Mouse (Mus musculus) liver, adult 2 months (tissue): ENCODE measurements around the gene Aip. TPM values are rescaled to one million over a fixed set of nuclear protein-coding genes. Genes with fewer than 3 reads are reported as not detected.

ENCODE experiments used
- DNase-seq: peaks from one replicate; pipeline ENCODE4 v3.0.0-alpha.2; 2011; ENCODE audit warnings: low read depth, low spot score; ENCODE audit errors: extremely low read depth
- H3K27ac ChIP-seq: fragments of 200-500 bp; replicated peaks from 2 replicates; pipeline ENCODE4 v1.5.1; 2012; ENCODE audit warnings: low read depth, mild to moderate bottlenecking, control low read depth, inconsistent platforms, low read length; ENCODE audit not compliant: insufficient read depth
- H3K27me3 ChIP-seq: fragments of 200-500 bp; 2 replicates; pipeline ENCODE4 v1.6.1; 2012; ENCODE audit warnings: mild to moderate bottlenecking, moderate library complexity, low read length, inconsistent platforms; ENCODE audit not compliant: control insufficient read depth, insufficient read depth
- H3K36me3 ChIP-seq: fragments of 200-500 bp; 2 replicates; pipeline ENCODE4 v1.6.1; 2012; ENCODE audit warnings: low read length, inconsistent platforms; ENCODE audit not compliant: control insufficient read depth, insufficient read depth
- H3K4me1 ChIP-seq: fragments of 200-500 bp; 2 replicates; pipeline ENCODE4 v1.6.1; 2011; ENCODE audit warnings: low read length; ENCODE audit not compliant: control insufficient read depth, insufficient read depth
- H3K4me3 ChIP-seq: fragments of 200-500 bp; 2 replicates; pipeline ENCODE4 v1.5.1; 2011; ENCODE audit warnings: low read depth, mild to moderate bottlenecking, control low read depth, low read length, moderate library complexity; ENCODE audit not compliant: insufficient read depth
- H3K79me2 ChIP-seq: fragments of 200-500 bp; 2 replicates; pipeline ENCODE4 v1.6.1; 2012; ENCODE audit warnings: inconsistent platforms, mild to moderate bottlenecking, low read length, moderate library complexity; ENCODE audit not compliant: control insufficient read depth, insufficient read depth
- H3K9ac ChIP-seq: fragments of 200-500 bp; 2 replicates; pipeline ENCODE4 v1.6.1; 2012; ENCODE audit warnings: low read depth, mild to moderate bottlenecking, control low read depth, inconsistent platforms, low read length
- CTCF ChIP-seq: fragments of 200-500 bp; IDR thresholded peaks from 2 replicates; pipeline ENCODE4 v1.5.1; 2011; ENCODE audit warnings: low read depth, low read length, control low read depth
- POLR2A ChIP-seq: fragments of 200-500 bp; IDR thresholded peaks from 2 replicates; pipeline ENCODE4 v1.6.1; 2011; ENCODE audit warnings: low read length, control low read depth; ENCODE audit not compliant: insufficient read depth; ENCODE audit errors: extremely low read depth
- WGBS: fragments of 180-500 bp; shearing (Covaris S2); methylation state at CpG from one replicate; pipeline ENCODE4 v1.1.7; 2018; 5-methylcytosine and 5-hydroxymethylcytosine counted together
- polyA plus RNA-seq: library from polyadenylated mRNA; depleted of rRNA; stranded (reverse); fragments of >200 nt; gene quantifications from 2 replicates; pipeline ENCODE4 v1.2.3, GENCODE M21; 2012
- total RNA-seq: library from RNA; depleted of rRNA; stranded (reverse); fragments of >200 nt; gene quantifications from 2 replicates; pipeline ENCODE4 v1.2.3, GENCODE M21; 2014

The Aip gene
- total and polyA plus RNA-seq, 2 experiments = 16.5 to 30.0 TPM

DNA sequence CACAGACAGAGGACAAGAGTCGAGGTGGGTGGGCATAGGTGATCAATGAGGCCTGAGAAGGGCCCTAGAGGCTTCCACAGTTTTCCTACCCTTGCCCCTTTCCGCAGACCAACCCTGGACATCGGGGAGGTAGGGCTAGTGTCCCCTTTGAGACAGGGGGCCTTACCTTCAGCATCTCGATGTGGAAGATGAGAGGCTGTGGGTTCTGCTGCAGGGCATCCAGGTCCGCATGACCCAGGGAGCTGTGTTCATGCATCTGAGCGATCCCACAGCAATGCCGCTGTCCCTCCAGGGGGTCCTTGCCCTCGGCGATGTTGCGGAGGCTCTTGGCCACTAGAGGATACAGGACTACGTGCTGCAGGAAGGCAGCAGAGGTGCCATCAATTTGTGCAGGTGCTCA is 9.8 kb downstream of the Aip start:
- no peak for TF ChIP-seq CTCF
- no peak for TF ChIP-seq POLR2A
- WGBS = 87% methylated on average over 11 of the region's 11 CpGs
- no peak overlapping the region for H3K9ac ChIP-seq
- no peak overlapping the region for H3K4me3 ChIP-seq
- peaks cover 2% of the 10 kb centered on the region; the same call in 1 of the 2 replicates for H3K36me3 ChIP-seq
- no peak for DNase-seq
- H3K79me2 ChIP-seq = no peaks in the 10 kb centered on the region; the same call in 1 of the 2 replicates
- no peak overlapping the region for H3K27ac ChIP-seq
- H3K4me1 ChIP-seq = peaks cover 14% of the 10 kb centered on the region
- no peaks in the 10 kb centered on the region for H3K27me3 ChIP-seq

DNA sequence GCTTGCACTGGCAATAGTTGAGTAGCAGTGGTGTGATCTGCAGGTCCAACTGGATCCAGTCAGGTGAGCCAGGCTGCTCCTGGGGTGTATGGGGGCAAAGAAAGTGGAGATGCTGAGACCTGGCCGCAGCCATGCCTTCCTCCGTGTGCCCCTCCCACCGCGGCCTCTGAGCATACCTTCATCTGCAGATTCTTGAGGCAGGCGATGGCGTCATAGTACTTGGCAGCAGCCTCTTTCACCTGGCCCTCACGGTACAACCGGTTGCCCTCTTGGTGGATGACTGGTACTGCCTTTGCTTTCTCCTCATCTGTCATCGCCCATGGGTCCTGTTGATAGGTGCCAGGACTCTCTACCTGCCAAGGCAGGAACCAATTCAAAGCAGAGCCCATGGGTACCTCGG is 10.5 kb downstream of the Aip start:
- H3K36me3 ChIP-seq = peaks cover 2% of the 10 kb centered on the region; the same call in 1 of the 2 replicates
- no peak for DNase-seq
- H3K9ac ChIP-seq = no peak overlapping the region
- no peak overlapping the region for H3K4me3 ChIP-seq
- H3K79me2 ChIP-seq = no peaks in the 10 kb centered on the region; the same call in 1 of the 2 replicates
- WGBS = 88% methylated on average over 10 of the region's 10 CpGs
- TF ChIP-seq CTCF = no peak
- TF ChIP-seq POLR2A = no peak
- H3K27ac ChIP-seq = no peak overlapping the region
- peaks cover 10% of the 10 kb centered on the region for H3K4me1 ChIP-seq
- no peaks in the 10 kb centered on the region for H3K27me3 ChIP-seq

DNA sequence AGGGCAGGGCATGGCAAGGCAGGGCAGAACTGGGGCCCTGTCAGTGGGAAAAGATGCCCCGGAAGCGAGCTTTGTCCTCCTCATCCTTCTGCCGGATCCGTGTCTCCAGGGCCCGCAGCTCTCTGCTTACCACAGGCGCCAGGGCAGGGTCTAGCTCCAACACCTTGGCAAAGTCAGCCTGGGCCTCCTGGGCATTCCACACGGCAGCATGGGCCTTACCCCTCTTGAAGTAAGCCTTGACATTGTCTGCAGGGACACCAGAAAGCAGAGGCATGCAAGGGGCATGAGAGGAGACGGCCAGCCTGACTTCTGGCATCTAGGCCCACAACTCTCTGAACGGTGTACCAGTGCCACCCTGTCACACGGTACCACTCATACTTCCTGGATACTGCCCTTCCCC is 11.1 kb downstream of the Aip start:
- Histone ChIP-seq H3K9ac (no peak overlapping the region), H3K79me2 (no peaks in the 10 kb centered on the region)

DNA sequence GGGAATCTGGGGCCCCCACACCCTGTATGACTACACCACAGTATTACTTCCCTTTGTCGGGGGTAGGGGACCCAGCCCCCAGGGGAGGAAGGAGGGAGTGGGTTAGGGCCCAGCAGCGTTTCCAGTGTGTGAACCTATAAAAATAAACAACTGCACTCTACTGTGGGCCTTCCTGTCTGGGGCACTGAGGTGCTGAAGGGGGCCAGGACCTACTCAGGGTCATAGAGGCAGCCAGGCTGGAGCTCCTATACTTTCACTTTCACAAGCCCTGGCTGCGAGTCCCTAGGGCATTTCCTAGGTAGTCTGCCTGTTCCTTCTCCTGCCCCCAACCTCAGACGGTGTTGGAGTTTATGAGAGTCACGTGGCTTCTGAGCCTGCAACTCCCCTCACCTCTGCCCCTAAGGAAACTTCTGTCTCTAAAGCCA is 11.8 kb downstream of the Aip start:
- Histone ChIP-seq H3K27me3 (no peaks in the 10 kb centered on the region), H3K79me2 (no peaks in the 10 kb centered on the region), H3K36me3 (peaks cover 2% of the 10 kb centered on the region; the same call in 1 of the 2 replicates), H3K4me3 (no peak overlapping the region), H3K4me1 (peaks cover 10% of the 10 kb centered on the region), H3K9ac (no peak overlapping the region), H3K27ac (peak overlapping the region; percentile 32)
- 40% methylated on average over 5 of the region's 5 CpGs for WGBS
- DNase-seq = no peak
- TF ChIP-seq CTCF (no peak), POLR2A (no peak)

More for the DNA sequence above, 11.1 kb downstream of the Aip start:
- Histone ChIP-seq H3K4me3 (no peak overlapping the region), H3K27me3 (no peaks in the 10 kb centered on the region), H3K4me1 (peaks cover 10% of the 10 kb centered on the region), H3K36me3 (peaks cover 2% of the 10 kb centered on the region; the same call in 1 of the 2 replicates), H3K27ac (no peak overlapping the region)
- TF ChIP-seq POLR2A = no peak
- DNase-seq = no peak
- WGBS = 96% methylated on average over 10 of the region's 10 CpGs

DNA sequence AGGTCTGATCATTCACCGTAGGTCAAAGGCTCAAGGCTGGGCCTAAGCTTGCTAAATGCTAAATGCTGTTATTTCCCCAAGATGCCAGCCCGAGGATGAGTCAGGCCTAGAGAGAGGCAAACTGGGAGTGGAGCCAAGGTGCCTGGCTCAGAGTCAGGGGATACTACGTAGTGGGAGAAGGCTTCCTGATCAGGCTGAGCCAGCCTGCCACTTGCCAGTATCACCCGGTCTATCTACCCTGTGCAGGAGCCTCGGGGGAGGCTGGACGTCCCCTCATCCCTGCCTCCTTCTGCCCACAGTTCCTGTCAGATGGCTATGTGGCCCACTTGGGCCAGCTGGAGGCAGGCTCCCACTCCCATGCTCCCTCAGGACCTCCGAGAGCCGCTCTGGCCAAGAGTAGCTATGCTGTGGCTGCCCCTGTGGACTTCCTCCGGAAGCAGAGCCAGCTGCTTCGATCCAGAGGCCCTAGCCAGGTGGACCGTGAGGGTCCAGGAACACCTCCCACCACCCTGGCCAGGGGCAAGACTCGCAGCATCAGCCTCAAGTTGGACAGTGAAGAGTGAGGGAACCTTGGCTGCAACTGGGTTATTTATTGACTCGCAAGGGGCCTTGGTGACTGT is 12.4 kb downstream of the Aip start:
- Histone ChIP-seq H3K4me3 (no peak overlapping the region), H3K27me3 (no peaks in the 10 kb centered on the region), H3K27ac (peak overlapping the region; percentile 32), H3K4me1 (peaks cover 10% of the 10 kb centered on the region), H3K9ac (0 out of 2 replicates have a peak overlapping the region, but pooled peaks have one; percentile 25), H3K79me2 (no peaks in the 10 kb centered on the region), H3K36me3 (peaks cover 2% of the 10 kb centered on the region; the same call in 1 of the 2 replicates)
- 48% methylated on average over 13 of the region's 13 CpGs for WGBS
- peak; percentile 54 for DNase-seq
- TF ChIP-seq CTCF (no peak), POLR2A (no peak)

DNA sequence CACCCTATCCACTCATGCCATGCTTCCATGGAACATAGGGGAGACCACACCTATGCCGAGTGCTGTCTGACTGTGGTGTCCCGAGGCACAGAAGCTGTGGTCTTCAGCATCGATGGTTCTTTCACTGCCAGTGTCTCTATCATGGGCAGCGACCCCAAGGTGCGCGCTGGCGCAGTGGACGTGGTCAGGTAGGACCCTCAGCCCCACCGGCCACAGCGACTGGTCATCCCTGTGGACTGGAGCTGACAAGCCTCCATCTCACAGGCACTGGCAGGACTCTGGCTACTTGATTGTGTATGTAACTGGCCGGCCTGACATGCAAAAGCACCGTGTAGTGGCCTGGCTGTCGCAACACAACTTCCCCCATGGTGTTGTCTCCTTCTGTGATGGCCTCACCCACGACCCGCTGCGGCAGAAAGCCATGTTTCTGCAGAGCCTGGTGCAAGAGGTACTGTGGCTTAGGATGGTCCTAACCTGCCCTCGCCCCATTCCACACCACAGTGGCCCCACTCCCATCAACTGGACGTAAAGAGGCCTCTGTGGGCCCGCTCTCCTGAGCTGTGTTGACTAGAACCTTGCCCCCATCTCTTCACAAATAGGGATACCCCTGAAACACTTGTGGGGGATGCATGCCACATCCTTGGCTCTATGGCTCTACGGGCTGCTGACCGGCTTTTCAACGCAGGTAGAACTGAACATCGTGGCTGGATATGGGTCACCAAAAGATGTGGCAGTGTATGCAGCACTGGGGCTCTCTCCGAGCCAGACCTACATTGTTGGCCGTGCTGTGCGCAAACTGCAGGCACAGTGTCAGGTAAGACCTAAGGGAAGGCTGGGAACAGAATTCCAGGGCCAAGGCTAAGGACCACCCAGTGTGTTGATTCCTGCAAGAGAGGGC is 13.3 kb downstream of the Aip start:
- H3K79me2 ChIP-seq = no peaks in the 10 kb centered on the region
- H3K4me1 ChIP-seq = peaks cover 10% of the 10 kb centered on the region
- no peaks in the 10 kb centered on the region for H3K27me3 ChIP-seq
- H3K4me3 ChIP-seq = no peak overlapping the region
- H3K36me3 ChIP-seq = peaks cover 2% of the 10 kb centered on the region; the same call in 1 of the 2 replicates
- TF ChIP-seq POLR2A (no peak), CTCF (no peak)
- H3K9ac ChIP-seq = no peak overlapping the region
- H3K27ac ChIP-seq = no peak overlapping the region
- 95% methylated on average over 26 of the region's 26 CpGs for WGBS
- DNase-seq = no peak
